Mouse (Mus musculus): ENCODE measurements around the gene Snx4.

- TF ChIP-seq CTCF (IDR thresholded peaks at IDR 0.05) (no peak), POLR2A (IDR thresholded peaks at IDR 0.05; ENCODE audit: insufficient read depth, low read depth, low read length) (no peak), EP300 (IDR thresholded peaks at IDR 0.05; ENCODE audit: insufficient read depth, low read depth, low read length) (no peak)
These were observed 6.2 kb upstream of the Snx4 start for GRCm38 (mm10) chr16:33244933-33245470.
